In genomic region chr14:34401135-34401534, GRCm38 (mm10) we compare ENCODE assay signal across 9 mouse cellular contexts. TPM values are rescaled to one million over a fixed set of nuclear protein-coding genes. Genes with fewer than 3 reads are reported as not detected.
A peak's percentile ranks its signal among the peaks of the same experiment; 100 is the strongest.
DNase-seq lines count a peak whose midpoint lies in the region; ATAC-seq and TF ChIP-seq lines count a peak whose summit lies in the region.
"Had no signal": no experiment of that assay in that cellular context is flagged by ENCODE, and none has a peak within 500 bp of the region (broad histone marks: within the 10 kb centered on the region; RNA-seq: fewer than 3 reads in every experiment).

No protein-coding gene starts in this region.

- peak; percentile 92 for TF ChIP-seq CTCF in hindbrain, postnatal 0 days (IDR thresholded peaks at IDR 0.05; ENCODE audit: low read depth)

- 18% methylated on average over 6 of the region's 6 CpGs for WGBS in liver, embryonic 12.5 days (ENCODE audit: insufficient replicate concordance)
- WGBS in embryonic facial prominence, embryonic 10.5 days, result 55% methylated on average over 6 of the region's 6 CpGs
- 51% methylated on average over 6 of the region's 6 CpGs for WGBS in hindbrain, postnatal 0 days

- no peak overlapping the region for H3K27ac ChIP-seq in liver, embryonic 12.5 days
- H3K27ac ChIP-seq in embryonic facial prominence, embryonic 10.5 days (replicated peaks), result no peak overlapping the region
- H3K27ac ChIP-seq in hindbrain, postnatal 0 days, result no peak overlapping the region

- no peaks in the 10 kb centered on the region for H3K9me3 ChIP-seq in liver, embryonic 12.5 days (replicated peaks)
- H3K9me3 ChIP-seq in embryonic facial prominence, embryonic 10.5 days, result no peaks in the 10 kb centered on the region
- H3K9me3 ChIP-seq in hindbrain, postnatal 0 days (ENCODE audit: low read length), result no peaks in the 10 kb centered on the region

- peak; percentile 77 for DNase-seq in liver
- DNase-seq in adrenal gland, postnatal 36 days, result peak; percentile 85
- peak; percentile 72 for DNase-seq in embryonic facial prominence, embryonic 10.5 days (ENCODE audit: low spot score)
- peak; percentile 74 for DNase-seq in hindbrain, postnatal 0 days (ENCODE audit: low spot score)
- DNase-seq in left cerebral cortex, postnatal 25 days (ENCODE audit: low spot score in 2 of 2), result peak; percentile 68 to 78
- DNase-seq in testis, postnatal 10 days (ENCODE audit: low spot score), result peak; percentile 88

- H3K4me3 ChIP-seq in liver, embryonic 12.5 days, result no peak overlapping the region
- H3K4me3 ChIP-seq in embryonic facial prominence, embryonic 10.5 days, result no peak overlapping the region
- H3K4me3 ChIP-seq in hindbrain, postnatal 0 days (ENCODE audit: low read length), result no peak overlapping the region

- intact Hi-C loops in left cerebral cortex, postnatal 25 days (cut with DNase I), result loop anchor here (2.0 to 5.0 kb wide), 2 partner anchors 28 to 314 kb away; partner anchors contain the start of gene Anxa8

- H3K27me3 ChIP-seq in liver, embryonic 12.5 days (replicated peaks), result no peaks in the 10 kb centered on the region
- H3K27me3 ChIP-seq in embryonic facial prominence, embryonic 10.5 days (replicated peaks; ENCODE audit: low read depth, poor library complexity, severe bottlenecking), result no peaks in the 10 kb centered on the region
- no peaks in the 10 kb centered on the region for H3K27me3 ChIP-seq in hindbrain, postnatal 0 days (ENCODE audit: insufficient read depth, low read length)

- H3K9ac ChIP-seq in liver, embryonic 12.5 days, result no peak overlapping the region
- H3K9ac ChIP-seq in hindbrain, postnatal 0 days (replicated peaks; ENCODE audit: low read length), result no peak overlapping the region

- no peak overlapping the region for H3K4me2 ChIP-seq in liver, embryonic 12.5 days
- no peak overlapping the region for H3K4me2 ChIP-seq in hindbrain, postnatal 0 days (ENCODE audit: low read depth, low read length)

- ATAC-seq in liver, embryonic 12.5 days, result no peak
- ATAC-seq in hindbrain, postnatal 0 days, result no peak
- peak; percentile 83 for ATAC-seq in neutrophil, adult 5-6 weeks (ENCODE audit: extremely low read depth, insufficient number of reproducible peaks, low FRiP score, poor library complexity, severe bottlenecking)

- no peaks in the 10 kb centered on the region for H3K4me1 ChIP-seq in liver, embryonic 12.5 days
- no peaks in the 10 kb centered on the region for H3K4me1 ChIP-seq in embryonic facial prominence, embryonic 10.5 days
- H3K4me1 ChIP-seq in hindbrain, postnatal 0 days (ENCODE audit: insufficient read depth, low read length), result no peaks in the 10 kb centered on the region

- H3K36me3 ChIP-seq in liver, embryonic 12.5 days, result peaks cover 4% of the 10 kb centered on the region; the same call in 1 of the 2 replicates
- H3K36me3 ChIP-seq in embryonic facial prominence, embryonic 10.5 days (replicated peaks), result peaks cover 81% of the 10 kb centered on the region
- H3K36me3 ChIP-seq in hindbrain, postnatal 0 days (ENCODE audit: insufficient read depth, low read length), result 0 out of 2 replicates have a peak, but pooled peaks cover 3% of the 10 kb centered on the region

RNA-seq across cellular contexts. Expression of gene Mmrn2, which starts 25.9 kb away (rescaled TPM):
- 3.5 and 3.7 TPM in 2 replicates for polyA plus RNA-seq in liver, embryonic 12.5 days (2016; fragmentation: Nextera tagmentation; extraction: Ambion mirVana)
- 10 to 100 TPM; 25.6 to 41.9 TPM for total RNA-seq in adrenal gland, postnatal 36 days (2021)
- 6.4 and 7.8 TPM in 2 replicates for polyA plus RNA-seq in embryonic facial prominence, embryonic 10.5 days (2016; fragmentation: Nextera tagmentation; extraction: Ambion mirVana)
- 6.8 and 8.1 TPM in 2 replicates for total RNA-seq in hindbrain, postnatal 0 days (2014; rRNA removed)
- 2.5 and 2.6 TPM in 2 replicates for polyA plus RNA-seq in hindbrain, postnatal 0 days (2015; fragmentation: Nextera tagmentation; extraction: Ambion mirVana)
- total RNA-seq in left cerebral cortex, postnatal 25 days (2021), result 1 to 10 TPM; 3.6 to 4.2 TPM
- not detected in 2 replicates for total RNA-seq in neutrophil, adult 5-6 weeks (2017)

RNA-seq across cellular contexts. Expression of gene Sncg, which starts 26.5 kb away (rescaled TPM):
- 0.49 and 0.57 TPM in 2 replicates for polyA plus RNA-seq in liver, embryonic 12.5 days (2016; fragmentation: Nextera tagmentation; extraction: Ambion mirVana)
- 10 to 100 TPM; 12.3 to 34.4 TPM for total RNA-seq in adrenal gland, postnatal 36 days (2021)
- polyA plus RNA-seq in embryonic facial prominence, embryonic 10.5 days (2016; fragmentation: Nextera tagmentation; extraction: Ambion mirVana), result 21.9 and 44.5 TPM in 2 replicates
- 49.5 and 65.3 TPM in 2 replicates for total RNA-seq in hindbrain, postnatal 0 days (2014; rRNA removed)
- 164 and 165 TPM in 2 replicates for polyA plus RNA-seq in hindbrain, postnatal 0 days (2015; fragmentation: Nextera tagmentation; extraction: Ambion mirVana)
- total RNA-seq in left cerebral cortex, postnatal 25 days (2021), result 1 to 10 TPM; 2.4 to 4.4 TPM
- not detected in 2 replicates for total RNA-seq in neutrophil, adult 5-6 weeks (2017)

RNA-seq across cellular contexts. Expression of gene Fam25c, which starts 45.9 kb away (rescaled TPM):
- polyA plus RNA-seq in liver, embryonic 12.5 days (2016; fragmentation: Nextera tagmentation; extraction: Ambion mirVana), result not detected in 2 replicates
- not detected for total RNA-seq in adrenal gland, postnatal 36 days (2021)
- not detected in 2 replicates for polyA plus RNA-seq in embryonic facial prominence, embryonic 10.5 days (2016; fragmentation: Nextera tagmentation; extraction: Ambion mirVana)
- not detected in 2 replicates for total RNA-seq in hindbrain, postnatal 0 days (2014; rRNA removed)
- not detected in 2 replicates for polyA plus RNA-seq in hindbrain, postnatal 0 days (2015; fragmentation: Nextera tagmentation; extraction: Ambion mirVana)
- not detected for total RNA-seq in left cerebral cortex, postnatal 25 days (2021)
- total RNA-seq in neutrophil, adult 5-6 weeks (2017), result not detected in 2 replicates
- polyA plus RNA-seq: stomach, embryonic 14.5 days had no signal
